Mouse (Mus musculus) kidney, embryonic 16.5 days (tissue): Measurements from ENCODE around the gene Pygo2. TPM values are rescaled to one million over a fixed set of nuclear protein-coding genes. Genes with fewer than 3 reads are reported as not detected.

Experiments
- ATAC-seq: fragments of 200-750 bp; cut with Nextera tagmentation; 2 replicates; pipeline ENCODE4 v1.8.0; 2017; ENCODE audit warnings: moderate TSS enrichment; ENCODE audit not compliant: low FRiP score, low TSS enrichment
- H3K27ac ChIP-seq: fragments of 300-500 bp; sonication (generic); 2 replicates; pipeline ENCODE4 v1.5.1; 2014; ENCODE audit warnings: low read length
- H3K27me3 ChIP-seq: fragments of 300-500 bp; sonication (generic); 2 replicates; pipeline ENCODE4 v1.6.1; 2014; ENCODE audit warnings: low read length, control low read depth, mixed read lengths; ENCODE audit not compliant: insufficient read depth
- H3K36me3 ChIP-seq: fragments of 300-500 bp; sonication (generic); 2 replicates; pipeline ENCODE4 v1.6.1; 2014; ENCODE audit warnings: low read length, control low read depth, mixed read lengths; ENCODE audit not compliant: insufficient read depth
- H3K4me1 ChIP-seq: fragments of 300-500 bp; sonication (generic); 2 replicates; pipeline ENCODE4 v1.6.1; 2014; ENCODE audit warnings: low read length, control low read depth, mixed read lengths; ENCODE audit not compliant: insufficient read depth
- H3K4me2 ChIP-seq: fragments of 300-500 bp; sonication (generic); replicated peaks from 2 replicates; pipeline ENCODE4 v1.6.1; 2014; ENCODE audit warnings: low read depth, low read length
- H3K4me3 ChIP-seq: fragments of 300-500 bp; sonication (generic); 2 replicates; pipeline ENCODE4 v1.5.1; 2014; ENCODE audit warnings: mild to moderate bottlenecking, low read length
- H3K9ac ChIP-seq: fragments of 300-500 bp; sonication (generic); replicated peaks from 2 replicates; pipeline ENCODE4 v1.6.1; 2014; ENCODE audit warnings: low read length
- H3K9me3 ChIP-seq: fragments of 300-500 bp; sonication (generic); 2 replicates; pipeline ENCODE4 v1.6.1; 2016; ENCODE audit warnings: low read length, control low read depth
- WGBS: fragments of 180-500 bp; shearing (Covaris S2); extraction: QIAGEN DNeasy Blood & Tissue Kit; methylation state at CpG from one replicate; pipeline ENCODE4 v1.1.7; 2014; 5-methylcytosine and 5-hydroxymethylcytosine counted together
- polyA plus RNA-seq: library from polyadenylated mRNA; unstranded; fragments of >200 nt; fragmentation: Nextera tagmentation; extraction: Ambion mirVana; gene quantifications from 2 replicates; pipeline ENCODE4 v1.2.1, GENCODE M21; 2015

Pygo2 gene
- polyA plus RNA-seq, 1 experiment from 2014 or later, result 38.9 TPM

DNA sequence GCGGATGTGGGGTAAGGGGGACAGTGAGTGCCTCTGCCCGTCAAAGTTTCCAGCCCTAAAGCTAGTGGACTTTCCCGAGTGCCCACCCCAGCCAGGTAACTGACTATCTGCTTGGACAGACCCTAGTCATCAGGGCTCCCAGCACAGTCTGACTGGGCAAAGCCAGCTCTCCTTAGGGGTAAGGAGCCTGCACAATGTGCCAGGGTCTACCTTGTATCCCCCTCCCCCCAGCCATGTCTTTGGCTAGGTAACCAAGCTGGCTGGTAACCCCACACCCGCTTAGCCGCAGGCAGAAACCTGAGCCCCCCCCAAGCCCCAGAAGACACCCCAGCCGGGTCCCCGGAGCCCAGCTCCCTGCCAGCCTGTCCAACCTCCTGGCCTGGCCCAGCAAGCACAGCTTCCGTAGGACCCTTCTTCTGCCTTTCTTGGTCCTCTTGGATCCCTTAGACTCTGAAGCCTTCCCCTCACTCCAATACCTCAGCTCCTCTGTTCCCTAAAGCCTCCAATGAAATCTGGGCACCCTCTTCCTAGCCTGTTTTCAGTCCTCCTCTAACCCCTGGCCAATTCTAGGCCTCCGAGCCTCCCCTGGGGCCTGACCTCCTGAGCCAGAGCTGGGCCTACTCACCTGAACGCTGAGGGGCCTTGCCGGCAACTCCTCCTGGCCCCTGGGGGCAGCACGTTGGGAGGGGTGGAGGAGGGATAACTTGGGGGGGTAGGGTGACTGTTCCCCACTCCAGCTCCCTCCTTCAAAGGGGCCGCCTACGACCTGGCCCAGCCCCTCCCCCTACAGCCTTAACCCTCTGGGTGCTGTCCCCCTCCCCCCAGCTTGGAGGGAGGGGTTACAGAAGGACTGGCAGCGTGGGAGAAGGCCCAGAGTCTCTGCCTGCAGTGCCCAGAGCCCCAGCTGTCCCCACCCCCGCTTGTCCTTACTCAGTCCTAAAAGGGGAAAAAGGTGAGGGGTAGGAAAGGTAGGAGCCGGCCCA lies 43.3 kb upstream of the Pygo2 start:
- WGBS, result 53% methylated on average over 17 of the region's 17 CpGs
- Histone ChIP-seq H3K4me2 (0 out of 2 replicates have a peak overlapping the region, but pooled peaks have one; percentile 4), H3K27ac (no peak overlapping the region), H3K9me3 (no peaks in the 10 kb centered on the region), H3K27me3 (no peaks in the 10 kb centered on the region), H3K4me1 (peaks cover 50% of the 10 kb centered on the region), H3K36me3 (no peaks in the 10 kb centered on the region), H3K4me3 (no peak overlapping the region), H3K9ac (peak overlapping the region; percentile 4; the same call in 1 of the 2 replicates)
- no peak for ATAC-seq

DNA sequence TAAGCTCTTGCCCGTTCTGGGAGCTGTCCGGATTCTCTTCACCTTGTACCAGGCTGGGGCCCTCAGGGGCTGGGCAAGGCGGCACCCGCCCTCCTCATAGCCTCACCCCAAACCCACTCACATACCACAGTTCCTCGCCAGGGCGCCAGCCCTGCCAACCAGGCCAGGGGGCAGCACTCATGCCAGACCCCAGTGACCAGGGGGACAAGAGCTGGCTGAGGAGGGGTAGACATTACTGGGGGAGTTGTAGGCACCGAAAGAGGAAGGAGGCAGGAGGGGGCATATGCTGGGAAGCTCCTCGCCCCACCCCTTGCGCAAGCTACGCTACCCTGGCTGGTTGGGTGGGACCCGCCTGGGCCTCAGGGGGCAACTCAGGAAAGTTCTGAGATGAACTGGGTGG lies 42.4 kb upstream of the Pygo2 start:
- H3K27ac ChIP-seq, result no peak overlapping the region
- 79% methylated on average over 11 of the region's 11 CpGs for WGBS
- no peaks in the 10 kb centered on the region for H3K27me3 ChIP-seq
- H3K36me3 ChIP-seq, result no peaks in the 10 kb centered on the region
- H3K4me1 ChIP-seq, result peaks cover 59% of the 10 kb centered on the region
- 0 out of 2 replicates have a peak overlapping the region, but pooled peaks have one; percentile 4 for H3K4me2 ChIP-seq
- peak overlapping the region; percentile 4; the same call in 1 of the 2 replicates for H3K9ac ChIP-seq
- H3K9me3 ChIP-seq, result no peaks in the 10 kb centered on the region
- no peak for ATAC-seq
- H3K4me3 ChIP-seq, result no peak overlapping the region

GRCm38 (mm10) chr3:89388134-89388881 lies 41.7 kb upstream of the Pygo2 start:
- no peak overlapping the region for H3K4me2 ChIP-seq
- no peak overlapping the region for H3K4me3 ChIP-seq
- H3K27me3 ChIP-seq, result no peaks in the 10 kb centered on the region
- H3K4me1 ChIP-seq, result peaks cover 59% of the 10 kb centered on the region
- no peaks in the 10 kb centered on the region for H3K36me3 ChIP-seq
- no peak overlapping the region for H3K27ac ChIP-seq
- no peak overlapping the region for H3K9ac ChIP-seq
- 82% methylated on average over 11 of the region's 11 CpGs for WGBS
- no peak for ATAC-seq
- H3K9me3 ChIP-seq, result no peaks in the 10 kb centered on the region

DNA sequence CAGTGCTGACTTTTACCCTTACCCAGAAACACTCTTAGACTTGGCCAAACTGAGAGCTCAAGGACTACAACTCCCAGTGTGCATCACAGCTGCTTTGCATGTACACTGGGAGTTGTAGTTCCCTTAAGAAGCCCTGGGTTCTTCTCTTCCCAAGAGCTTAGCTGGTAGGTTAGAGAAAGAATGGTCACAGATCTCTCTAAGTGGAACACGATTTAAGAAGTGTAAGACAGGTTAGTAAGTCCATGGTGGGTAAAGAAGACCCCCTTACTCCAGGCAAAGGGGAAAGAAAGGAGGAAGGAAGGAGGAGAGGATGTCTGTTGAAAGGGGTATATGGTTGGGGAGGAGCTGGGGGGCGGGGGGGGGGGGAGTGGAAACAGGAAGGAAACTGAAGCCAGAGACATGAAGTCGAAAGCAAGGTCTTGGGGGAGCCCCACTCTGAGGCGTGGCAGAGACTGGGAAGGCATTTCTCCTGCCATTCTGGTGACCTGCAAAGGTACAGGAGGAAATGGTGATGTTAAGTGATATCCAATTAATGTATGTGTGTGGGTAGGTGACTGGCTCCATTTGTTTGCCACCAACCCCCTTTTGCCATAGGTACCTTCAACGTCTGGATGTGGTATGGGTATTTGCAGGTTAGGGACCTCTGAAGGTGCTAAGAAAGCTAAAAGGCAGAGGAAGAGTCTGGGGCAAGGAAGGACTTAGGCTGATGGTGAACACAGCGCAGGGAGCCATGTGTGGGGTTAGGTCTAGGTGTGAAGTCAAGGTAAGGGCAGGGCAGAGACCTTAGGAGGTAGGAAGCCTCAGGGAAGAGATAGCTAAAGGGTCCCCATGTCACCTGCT lies 40.9 kb upstream of the Pygo2 start:
- Histone ChIP-seq H3K9ac (no peak overlapping the region), H3K4me3 (no peak overlapping the region), H3K4me1 (peaks cover 59% of the 10 kb centered on the region), H3K4me2 (no peak overlapping the region), H3K27me3 (no peaks in the 10 kb centered on the region), H3K36me3 (no peaks in the 10 kb centered on the region), H3K9me3 (no peaks in the 10 kb centered on the region), H3K27ac (no peak overlapping the region)
- WGBS, result 53% methylated on average over 6 of the region's 6 CpGs
- ATAC-seq, result no peak

GRCm38 (mm10) chr3:89390111-89390515 lies 39.9 kb upstream of the Pygo2 start:
- Histone ChIP-seq H3K27me3 (no peaks in the 10 kb centered on the region), H3K4me2 (peak overlapping the region; percentile 99), H3K36me3 (no peaks in the 10 kb centered on the region), H3K9ac (no peak overlapping the region), H3K4me1 (peaks cover 56% of the 10 kb centered on the region), H3K9me3 (no peaks in the 10 kb centered on the region), H3K4me3 (0 out of 2 replicates have a peak overlapping the region, but pooled peaks have one; percentile 2), H3K27ac (peak overlapping the region; percentile 87; the same call in 1 of the 2 replicates)
- no peak for ATAC-seq
- 40% methylated on average over 5 of the region's 5 CpGs for WGBS

DNA sequence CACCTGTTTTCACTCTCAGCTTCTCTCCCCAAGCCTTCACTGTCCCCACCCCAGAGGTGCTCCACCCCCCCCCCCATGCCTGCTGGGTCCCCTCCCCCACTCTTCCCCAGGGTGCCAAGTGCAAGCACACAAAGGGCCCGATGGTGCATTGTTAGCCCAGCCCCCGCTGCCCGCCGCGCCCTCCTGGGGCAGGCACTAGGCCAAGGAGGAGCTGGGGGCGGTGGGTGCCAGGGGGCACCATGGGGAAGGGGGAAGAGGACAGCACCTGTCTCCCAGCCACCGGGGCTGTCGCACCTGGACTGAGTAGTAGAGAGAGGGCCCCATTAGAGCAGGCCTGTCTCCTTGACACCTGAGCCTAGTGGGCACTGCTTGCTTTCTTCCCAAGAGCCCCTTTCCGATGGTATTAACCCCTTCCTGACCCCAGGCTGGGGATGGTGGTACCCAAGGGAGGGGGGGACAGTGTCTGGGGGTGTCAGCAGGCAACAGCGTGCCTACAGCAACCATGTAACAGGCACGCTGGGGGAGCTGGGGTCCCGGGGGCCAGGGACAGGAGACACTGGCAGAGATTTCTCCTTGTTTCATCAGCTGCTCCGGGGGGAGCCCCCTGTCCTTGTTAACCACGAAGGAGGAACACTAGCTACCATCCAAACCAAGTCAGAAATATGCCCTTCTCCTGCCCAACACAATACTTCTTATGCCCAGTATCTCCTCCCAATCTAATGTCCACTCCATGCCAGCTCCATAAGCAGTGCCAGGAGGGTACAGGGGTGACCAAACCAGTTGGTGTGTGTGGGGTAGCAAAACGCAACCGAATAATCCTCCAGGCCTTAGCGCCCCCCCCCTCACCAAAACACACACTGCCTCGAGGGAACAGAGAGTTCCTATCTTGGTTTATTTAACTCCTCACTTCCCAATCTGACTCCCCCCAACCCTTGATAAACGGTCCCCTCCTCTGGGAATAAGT lies 39.0 kb upstream of the Pygo2 start:
- no peak for ATAC-seq
- Histone ChIP-seq H3K4me2 (peak overlapping the region; percentile 99), H3K36me3 (no peaks in the 10 kb centered on the region), H3K9ac (peak overlapping the region; percentile 80), H3K4me3 (peak overlapping the region; percentile 73), H3K4me1 (peaks cover 57% of the 10 kb centered on the region), H3K27me3 (no peaks in the 10 kb centered on the region), H3K27ac (peak overlapping the region; percentile 87), H3K9me3 (no peaks in the 10 kb centered on the region)
- WGBS, result 10% methylated on average over 19 of the region's 19 CpGs

DNA sequence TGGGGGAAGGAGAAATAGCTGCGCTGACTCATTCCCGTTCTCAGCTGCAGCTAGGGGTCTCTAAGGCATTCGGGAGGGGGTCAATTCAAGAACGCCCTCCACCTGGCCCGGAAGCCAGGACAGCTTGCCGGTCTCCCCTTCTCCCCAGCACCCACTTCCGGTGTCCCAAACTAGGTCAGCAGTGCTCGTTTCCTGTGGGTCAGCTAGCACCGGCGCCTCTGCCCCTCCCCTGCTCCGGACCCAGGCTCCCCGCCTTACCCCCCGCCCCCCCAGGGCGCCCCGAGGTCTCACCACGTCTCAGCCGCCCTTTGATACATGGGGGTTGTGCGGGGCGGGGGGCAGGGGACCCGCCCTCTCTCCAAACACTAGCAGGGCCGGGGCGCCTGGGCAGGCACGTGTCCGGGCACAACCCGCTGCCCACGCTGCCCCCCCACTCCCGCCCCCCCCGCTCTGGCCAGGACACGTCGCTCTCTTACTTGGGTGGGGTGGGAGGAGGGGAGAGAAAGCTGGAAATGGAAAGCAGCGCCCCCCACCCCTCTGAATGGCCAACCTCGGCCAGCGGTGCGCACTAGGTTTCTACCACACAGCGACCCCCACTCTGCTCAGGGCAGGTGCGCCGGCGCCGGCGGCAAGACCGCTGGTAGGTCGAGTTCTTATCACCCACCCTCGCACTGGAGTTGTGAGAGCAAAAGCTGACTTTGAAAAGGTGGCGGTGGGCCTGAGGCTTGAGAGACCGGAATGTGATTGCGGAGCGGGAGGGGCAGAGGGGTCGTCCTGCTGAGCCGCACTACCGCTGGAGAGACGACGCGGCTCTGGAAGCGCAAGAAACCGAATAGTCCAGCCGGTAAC lies 38.1 kb upstream of the Pygo2 start:
- ATAC-seq, result no peak
- H3K4me2 ChIP-seq, result peak overlapping the region; percentile 99
- peaks cover 55% of the 10 kb centered on the region for H3K4me1 ChIP-seq
- under 1% methylated on average over 54 of the region's 56 CpGs for WGBS
- H3K27ac ChIP-seq, result peak overlapping the region; percentile 87
- no peaks in the 10 kb centered on the region for H3K27me3 ChIP-seq
- peak overlapping the region; percentile 73 for H3K4me3 ChIP-seq
- no peaks in the 10 kb centered on the region for H3K9me3 ChIP-seq
- no peaks in the 10 kb centered on the region for H3K36me3 ChIP-seq
- H3K9ac ChIP-seq, result peak overlapping the region; percentile 80

GRCm38 (mm10) chr3:89392871-89393311 lies 37.1 kb upstream of the Pygo2 start:
- Histone ChIP-seq H3K9me3 (no peaks in the 10 kb centered on the region), H3K9ac (peak overlapping the region; percentile 80), H3K4me1 (peaks cover 46% of the 10 kb centered on the region), H3K4me2 (peak overlapping the region; percentile 99), H3K36me3 (no peaks in the 10 kb centered on the region), H3K4me3 (peak overlapping the region; percentile 73), H3K27ac (peak overlapping the region; percentile 87), H3K27me3 (no peaks in the 10 kb centered on the region)
- no peak for ATAC-seq
- WGBS, result under 1% methylated on average over 17 of the region's 24 CpGs
